Mouse (Mus musculus) fat pad, adult 2 months (tissue): ENCODE results near the gene Eppin.

Experiments used
- DNase-seq: peaks from one replicate; pipeline ENCODE4 v3.0.0-alpha.2; 2011; ENCODE audit warnings: low read depth, low spot score; ENCODE audit errors: extremely low read depth

Gene Eppin

DNA sequence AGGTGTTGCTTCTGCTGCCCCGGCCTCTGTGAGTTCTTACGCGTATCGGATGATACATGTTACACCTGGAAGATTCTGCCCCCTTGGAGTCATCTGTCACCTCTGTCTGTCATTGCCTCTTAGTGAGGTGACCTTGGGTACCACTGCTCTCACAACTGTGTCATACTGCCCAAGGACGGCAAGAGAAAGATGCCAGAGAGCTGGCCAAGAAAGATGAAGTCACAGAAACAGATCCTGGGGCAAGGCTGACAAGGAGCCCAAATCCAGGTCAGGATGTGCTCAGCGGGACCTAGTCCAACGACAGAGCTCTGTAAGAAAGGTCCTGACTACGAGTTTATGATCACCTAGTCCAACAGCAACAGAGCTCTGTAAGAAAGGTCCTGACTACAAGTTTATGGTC, 33.3 kb downstream of the Eppin start:
- no peak for DNase-seq

DNA sequence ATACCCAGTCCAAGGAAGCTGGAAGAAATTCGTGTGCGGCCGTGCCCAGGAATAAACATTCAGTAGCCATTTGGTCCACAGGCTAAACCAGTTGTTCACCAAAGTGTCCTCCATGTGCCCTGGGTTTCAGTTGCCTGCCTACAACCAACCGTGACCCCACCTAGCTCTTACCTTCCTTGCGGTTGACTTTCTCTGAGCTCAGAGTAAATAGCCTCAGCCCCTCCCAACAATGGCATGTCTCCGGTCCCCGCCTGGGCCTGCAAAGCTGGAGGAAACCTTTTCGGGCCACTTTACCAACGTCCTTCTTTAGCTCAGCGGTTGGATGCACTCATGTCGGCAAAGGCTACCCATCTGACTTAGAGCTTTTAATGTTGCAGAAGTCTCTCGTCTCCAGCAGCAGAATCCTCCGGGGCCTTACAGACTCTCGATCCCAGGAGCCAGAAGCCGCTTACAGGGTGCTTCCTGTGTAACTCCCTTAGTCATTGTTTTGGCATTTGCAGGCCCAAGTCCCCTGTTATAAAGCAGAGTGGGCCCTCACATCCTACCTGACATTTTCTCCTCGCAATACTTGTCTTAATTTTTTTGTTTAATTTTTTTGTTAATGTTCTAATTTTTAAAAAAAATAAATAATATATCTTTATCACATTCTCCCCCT, 34.3 kb downstream of the Eppin start:
- DNase-seq: no peak

DNA sequence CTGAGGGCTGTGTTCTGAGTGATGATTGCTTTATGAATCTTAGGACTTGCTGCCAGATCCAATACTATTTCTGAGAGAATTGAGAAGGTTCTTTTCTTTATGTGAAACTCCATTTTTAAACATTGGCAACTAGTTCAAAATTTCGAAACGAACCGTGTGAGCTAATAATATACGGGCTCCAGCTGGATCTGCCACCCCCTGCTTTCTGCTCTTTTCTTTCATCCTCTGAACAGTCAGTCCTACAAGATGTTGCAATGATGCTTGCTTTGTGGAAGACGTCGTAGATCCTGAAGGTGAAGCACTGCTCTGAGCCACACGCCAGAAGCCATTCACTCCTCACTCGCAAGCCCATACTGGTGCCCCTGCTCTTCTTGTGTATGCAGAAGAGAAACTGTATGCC, 35.0 kb downstream of the Eppin start:
- no peak for DNase-seq

DNA sequence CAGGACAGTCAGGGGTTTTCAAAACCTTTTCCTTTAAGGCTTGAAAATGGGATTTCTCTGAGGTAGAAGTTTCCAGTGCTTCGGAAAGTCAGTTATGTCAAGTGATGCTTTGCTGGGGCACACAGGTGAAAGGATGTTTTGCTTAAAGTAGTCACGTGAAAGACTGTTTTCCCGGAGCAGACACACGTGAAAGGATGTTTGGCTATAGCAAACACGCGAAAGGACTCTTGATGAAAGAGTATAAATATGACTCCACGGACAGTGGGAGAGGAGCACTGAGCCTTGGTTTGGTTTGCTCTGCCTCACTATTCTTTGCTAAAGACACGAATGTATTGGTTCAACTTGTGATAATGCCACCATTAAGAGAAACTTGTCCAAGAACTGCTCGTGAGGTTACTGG, 41.9 kb downstream of the Eppin start:
- DNase-seq: no peak

GRCm38 (mm10) chr2:164550895-164551269, 42.5 kb downstream of the Eppin start:
- DNase-seq: no peak

- DNase-seq: no peak
Measured at GRCm38 (mm10) chr2:164549963-164550894, 43.2 kb downstream of the Eppin start.

GRCm38 (mm10) chr2:164549338-164549737, 44.1 kb downstream of the Eppin start:
- DNase-seq: no peak

DNA sequence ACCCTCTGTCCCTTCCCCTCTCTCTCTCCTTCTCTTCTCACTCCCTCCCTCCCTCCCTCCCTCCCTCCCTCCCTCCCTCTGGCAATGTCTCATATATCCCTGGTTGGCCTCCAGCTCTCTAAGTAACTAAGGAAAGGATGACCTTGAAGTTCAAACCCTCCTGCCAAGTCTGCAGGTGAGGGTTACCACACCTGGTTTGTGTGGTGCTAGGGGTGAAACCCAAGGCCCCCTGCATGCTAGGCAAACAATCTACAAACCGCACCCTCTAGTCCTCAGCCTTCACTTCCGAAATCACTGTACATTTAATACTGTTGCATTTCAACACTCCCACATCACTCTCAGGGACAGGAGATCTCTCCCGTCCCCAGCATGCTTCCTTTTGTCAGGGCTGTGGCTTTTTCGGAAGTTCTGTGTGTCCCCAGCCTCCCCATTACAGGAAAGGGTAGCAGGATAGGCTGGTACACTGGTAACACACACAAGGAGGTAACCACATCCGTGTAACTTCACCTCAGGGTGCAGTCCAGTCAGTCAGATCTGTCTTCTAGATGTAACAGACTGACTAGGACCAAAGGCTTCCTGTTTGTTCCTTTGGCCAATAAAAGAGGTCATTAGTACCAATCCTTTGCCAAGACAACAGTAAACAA, 48.8 kb downstream of the Eppin start:
- DNase-seq: no peak

DNA sequence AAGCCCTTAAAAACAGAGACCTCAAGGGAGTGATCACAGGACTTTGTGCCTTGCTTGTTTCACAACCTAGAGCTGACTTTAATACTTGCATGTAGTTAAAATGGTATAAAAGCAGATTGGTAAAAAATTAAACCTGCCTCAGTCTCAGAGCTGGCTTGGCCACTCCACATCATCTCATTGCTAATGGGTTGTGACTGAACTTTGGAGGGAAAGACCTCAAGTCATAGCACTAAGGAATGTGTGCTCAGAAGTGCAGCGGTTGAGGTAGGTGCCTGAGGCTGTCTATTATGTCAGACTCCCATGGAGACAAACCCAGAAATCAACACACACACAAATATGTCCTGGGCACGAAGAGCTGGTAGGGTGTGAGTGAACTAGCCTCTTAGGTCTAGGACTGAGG, 49.6 kb downstream of the Eppin start:
- no peak for DNase-seq

- no peak for DNase-seq
Measured at GRCm38 (mm10) chr2:164542598-164542997, 50.8 kb downstream of the Eppin start.

- no peak for DNase-seq
Measured at GRCm38 (mm10) chr2:164542132-164542531, 51.3 kb downstream of the Eppin start.

DNA sequence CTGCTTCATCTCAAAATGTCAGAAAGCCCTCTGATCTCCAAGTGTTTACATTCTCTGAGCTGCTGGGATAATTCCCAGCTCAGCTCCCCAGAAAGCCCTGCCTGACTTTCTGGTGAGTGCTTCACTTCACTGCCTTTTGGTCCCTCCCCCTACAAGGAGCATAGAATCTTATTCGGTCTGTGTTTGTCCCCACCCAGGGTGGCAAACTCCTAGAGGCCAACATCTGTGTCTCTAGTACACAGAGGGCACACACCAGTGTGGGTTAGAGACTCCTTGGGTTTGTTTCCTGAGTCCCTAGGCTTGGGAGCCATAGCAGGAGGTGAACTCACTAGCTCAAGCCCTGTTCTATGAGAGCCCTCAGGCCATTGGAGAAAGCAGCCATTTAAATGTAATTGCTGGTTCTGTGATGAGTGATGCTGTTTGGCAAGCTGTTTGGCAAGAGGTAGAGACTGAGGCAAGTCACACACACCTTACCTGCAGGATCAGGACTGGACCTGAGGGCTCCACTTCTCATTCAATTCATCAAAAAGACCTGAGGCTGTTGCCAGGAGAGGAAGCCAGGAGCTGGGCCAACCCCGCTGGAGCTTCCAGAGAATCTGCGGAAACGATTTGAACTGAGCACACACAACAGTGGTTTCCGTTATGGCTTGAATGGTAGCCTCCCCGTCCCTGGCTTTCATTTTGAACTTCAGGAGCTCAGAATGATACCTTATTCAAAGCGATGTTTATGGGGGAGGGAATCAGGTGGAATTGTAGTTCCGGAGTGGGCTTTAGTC, 52.6 kb downstream of the Eppin start:
- no peak for DNase-seq
